Mouse (Mus musculus) fibroblast of lung, adult 2 months (primary cell): ENCODE data around the gene Spag17.
"Not testable (repeated sequence)": the region's sequence is repeated elsewhere in the genome, so short reads cannot be mapped to it uniquely, and the experiment has no call there.

Source experiments
- DNase-seq: peaks from one replicate; pipeline ENCODE4 v3.0.0-alpha.2; 2011; ENCODE audit warnings: low read depth

Gene Spag17

GRCm38 (mm10) chr3:99885187-99885811 is at the start of gene Spag17:
TSS of gene Spag17 (plus strand) at chr3:99885406.
- DNase-seq: no peak

GRCm38 (mm10) chr3:99842333-99842732 is 42.9 kb upstream of the Spag17 start:
- DNase-seq: no peak

- DNase-seq: no peak
Measured at GRCm38 (mm10) chr3:99842808-99843207, 42.4 kb upstream of the Spag17 start.

- no peak for DNase-seq
Measured at GRCm38 (mm10) chr3:99843233-99843632, 42.0 kb upstream of the Spag17 start.

GRCm38 (mm10) chr3:99850926-99851325 is 34.3 kb upstream of the Spag17 start:
- DNase-seq: no peak

GRCm38 (mm10) chr3:99854595-99854994 is 30.6 kb upstream of the Spag17 start:
- no peak for DNase-seq

GRCm38 (mm10) chr3:99858922-99859321 is 26.3 kb upstream of the Spag17 start:
- no peak for DNase-seq

GRCm38 (mm10) chr3:99864706-99865105 is 20.5 kb upstream of the Spag17 start:
- peak; percentile 9 for DNase-seq

GRCm38 (mm10) chr3:99875137-99875536 is 10.1 kb upstream of the Spag17 start:
- no peak for DNase-seq

- no peak for DNase-seq
Measured at GRCm38 (mm10) chr3:99881498-99881897, 3.7 kb upstream of the Spag17 start.

- no peak for DNase-seq
Measured at GRCm38 (mm10) chr3:99883988-99884564, 1.1 kb upstream of the Spag17 start.

GRCm38 (mm10) chr3:99894741-99895140 is 9.5 kb downstream of the Spag17 start:
- DNase-seq: not testable (repeated sequence)

- DNase-seq: peak; percentile 13
Measured at GRCm38 (mm10) chr3:99913809-99914439, 28.7 kb downstream of the Spag17 start.

GRCm38 (mm10) chr3:99922944-99923343 is 37.7 kb downstream of the Spag17 start:
- no peak for DNase-seq

- peak; percentile 45 for DNase-seq
Measured at GRCm38 (mm10) chr3:99930920-99931620, 45.9 kb downstream of the Spag17 start.

- no peak for DNase-seq
Measured at GRCm38 (mm10) chr3:99936159-99936558, 51.0 kb downstream of the Spag17 start.

- DNase-seq: peak; percentile 48
Measured at GRCm38 (mm10) chr3:99938611-99939286, 53.5 kb downstream of the Spag17 start.

GRCm38 (mm10) chr3:99945171-99945570 is 60.0 kb downstream of the Spag17 start:
- no peak for DNase-seq

GRCm38 (mm10) chr3:99954039-99954602 is 68.9 kb downstream of the Spag17 start:
- no peak for DNase-seq

- no peak for DNase-seq
Measured at GRCm38 (mm10) chr3:99956517-99956916, 71.3 kb downstream of the Spag17 start.

- no peak for DNase-seq
Measured at GRCm38 (mm10) chr3:99959805-99960485, 74.7 kb downstream of the Spag17 start.
